Mouse (Mus musculus): ENCODE measurements around the gene Vdr. TPM values are rescaled to one million over a fixed set of nuclear protein-coding genes. Genes with fewer than 3 reads are reported as not detected.

Vdr gene
- 1.2 and 1.3 TPM in 2 replicates for polyA plus RNA-seq (2015; fragmentation: Nextera tagmentation; extraction: Ambion mirVana)

DNA sequence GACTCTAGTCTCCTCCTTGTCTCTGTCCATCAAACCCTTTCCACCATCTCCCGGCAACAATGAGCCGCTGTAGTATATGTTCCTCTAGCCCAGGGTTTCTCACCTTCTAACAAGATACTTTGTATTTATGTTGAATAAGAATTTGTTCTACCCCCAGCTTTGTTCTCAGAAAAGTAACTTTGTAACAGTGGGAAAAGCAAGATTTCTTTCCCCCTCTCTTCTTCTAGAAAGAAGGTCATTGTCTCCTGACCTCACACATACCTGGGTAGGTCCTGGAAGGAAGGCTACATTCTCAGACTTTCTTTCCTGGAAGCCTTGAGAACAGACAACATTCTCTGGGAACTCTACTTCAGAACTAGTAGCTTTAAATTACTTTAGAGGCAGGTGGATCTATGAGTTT is at the start of gene Vdr:
TSS of gene Vdr (minus strand) at position 101 of the 400 bp plus-strand sequence.
- ATAC-seq (replicated peaks; ENCODE audit: insufficient number of reproducible peaks, insufficient read depth, low FRiP score, low read depth), result no peak
- Histone ChIP-seq H3K9me3 (replicated peaks) (no peaks in the 10 kb centered on the region), H3K27ac (no peak within 1 kb of the TSS), H3K36me3 (no peaks in the 10 kb centered on the region), H3K27me3 (peaks cover 51% of the 10 kb centered on the region), H3K9ac (no peak within 1 kb of the TSS), H3K4me2 (no peak within 1 kb of the TSS), H3K4me3 (no peak within 1 kb of the TSS), H3K4me1 (replicated peaks) (peaks cover 34% of the 10 kb centered on the region)
- WGBS, result 92% methylated on average over 2 of the region's 2 CpGs

DNA sequence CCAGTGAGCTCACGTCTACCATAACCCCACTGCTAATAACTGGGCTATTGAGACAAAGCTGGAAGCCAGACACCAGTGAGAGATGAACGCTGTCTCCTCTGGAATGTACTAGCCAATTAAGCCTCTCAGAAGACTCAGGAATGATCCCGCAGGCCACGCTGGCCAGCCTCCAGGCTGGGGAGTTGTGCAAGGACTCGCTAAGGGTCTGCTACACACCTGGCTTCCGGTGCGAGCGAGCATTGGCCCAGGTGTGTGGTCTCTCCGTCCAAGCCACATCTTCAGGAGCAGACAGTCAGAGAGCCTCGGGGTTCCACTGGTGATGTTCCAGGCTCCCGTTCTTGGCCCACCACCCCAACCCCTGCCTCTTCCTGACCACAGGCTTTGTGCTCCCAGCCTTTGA is 46.0 kb upstream of the Vdr start:
- 65% methylated on average over 11 of the region's 11 CpGs for WGBS
- H3K27ac ChIP-seq, result no peak overlapping the region
- H3K9ac ChIP-seq, result no peak overlapping the region
- 0 out of 2 replicates have a peak, but pooled peaks cover 5% of the 10 kb centered on the region for H3K4me1 ChIP-seq (replicated peaks)
- H3K27me3 ChIP-seq, result peaks cover 32% of the 10 kb centered on the region
- no peak overlapping the region for H3K4me3 ChIP-seq
- H3K4me2 ChIP-seq, result no peak overlapping the region
- ATAC-seq (replicated peaks; ENCODE audit: insufficient number of reproducible peaks, insufficient read depth, low FRiP score, low read depth), result no peak
- H3K36me3 ChIP-seq, result no peaks in the 10 kb centered on the region
- no peaks in the 10 kb centered on the region for H3K9me3 ChIP-seq (replicated peaks)

DNA sequence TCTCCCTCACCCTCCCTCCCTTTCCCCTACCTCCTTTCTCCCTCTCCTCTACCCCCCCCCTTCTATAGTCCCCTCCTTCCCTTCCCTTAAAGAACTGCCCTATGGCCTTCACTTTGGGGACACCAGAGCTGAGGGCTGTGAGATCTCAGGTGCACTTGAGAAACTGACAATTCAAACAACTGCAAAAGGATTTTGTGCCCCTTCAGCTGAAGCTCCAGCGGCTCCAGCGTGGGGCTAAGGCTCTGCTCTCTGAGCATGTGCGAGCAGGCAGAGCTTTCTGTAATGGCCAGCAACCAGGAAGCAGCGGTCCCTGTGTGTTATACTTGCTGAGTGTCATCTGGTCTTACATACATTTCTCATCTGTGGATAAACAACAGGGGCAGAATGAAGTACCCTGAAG is 45.3 kb upstream of the Vdr start:
- Histone ChIP-seq H3K27me3 (peaks cover 35% of the 10 kb centered on the region), H3K9ac (no peak overlapping the region), H3K9me3 (replicated peaks) (no peaks in the 10 kb centered on the region), H3K36me3 (no peaks in the 10 kb centered on the region), H3K4me1 (replicated peaks) (0 out of 2 replicates have a peak, but pooled peaks cover 5% of the 10 kb centered on the region), H3K27ac (no peak overlapping the region), H3K4me3 (no peak overlapping the region), H3K4me2 (no peak overlapping the region)
- WGBS, result 24% methylated on average over 4 of the region's 4 CpGs
- no peak for ATAC-seq (replicated peaks; ENCODE audit: insufficient number of reproducible peaks, insufficient read depth, low FRiP score, low read depth)

DNA sequence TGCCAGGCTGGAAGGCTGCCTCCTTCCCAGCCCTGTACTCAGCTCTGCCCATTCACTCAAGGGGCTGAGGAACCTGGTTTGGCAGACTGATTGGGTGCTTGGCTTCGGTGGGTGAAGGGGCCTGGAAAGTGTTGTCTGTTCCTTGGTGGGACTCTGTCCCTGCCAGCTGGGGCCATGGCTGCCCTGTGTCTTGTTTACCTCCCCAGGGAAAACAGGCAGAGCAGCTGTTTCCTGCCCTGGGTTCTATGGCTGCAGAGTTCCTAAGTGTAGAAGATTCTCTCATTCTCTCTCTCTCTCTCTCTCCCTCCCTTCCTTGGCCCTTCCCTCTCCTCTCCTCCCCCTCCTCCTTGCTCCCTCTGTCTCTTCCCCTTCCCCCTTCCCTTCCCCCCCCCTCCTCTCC is 44.9 kb upstream of the Vdr start:
- H3K4me1 ChIP-seq (replicated peaks), result 0 out of 2 replicates have a peak, but pooled peaks cover 5% of the 10 kb centered on the region
- WGBS, result 52% methylated on average over 1 of the region's 1 CpGs
- no peak overlapping the region for H3K4me2 ChIP-seq
- no peak overlapping the region for H3K9ac ChIP-seq
- ATAC-seq (replicated peaks; ENCODE audit: insufficient number of reproducible peaks, insufficient read depth, low FRiP score, low read depth), result no peak
- no peaks in the 10 kb centered on the region for H3K36me3 ChIP-seq
- no peak overlapping the region for H3K27ac ChIP-seq
- peaks cover 39% of the 10 kb centered on the region for H3K27me3 ChIP-seq
- H3K9me3 ChIP-seq (replicated peaks), result no peaks in the 10 kb centered on the region
- H3K4me3 ChIP-seq, result no peak overlapping the region

DNA sequence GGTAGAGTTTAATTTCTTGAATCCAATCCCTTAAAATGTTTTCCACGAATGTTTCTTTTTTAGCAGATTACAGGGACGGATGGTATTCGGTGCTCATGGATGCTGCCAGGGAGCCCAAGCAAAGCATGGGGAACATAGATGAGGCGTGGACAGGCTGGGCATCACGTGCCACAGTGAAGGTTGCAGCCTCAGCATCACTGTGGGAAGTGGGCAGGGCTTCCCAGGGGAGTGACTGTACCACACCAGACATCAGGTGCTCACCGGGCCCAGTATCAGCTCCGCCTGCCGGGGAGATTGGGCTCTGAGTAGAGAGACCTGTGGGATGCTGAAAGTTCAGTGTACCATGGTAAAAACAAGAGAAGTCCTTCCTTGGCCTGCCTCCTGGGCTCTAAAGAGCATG is 44.2 kb upstream of the Vdr start:
- Histone ChIP-seq H3K9ac (no peak overlapping the region), H3K36me3 (no peaks in the 10 kb centered on the region), H3K4me1 (replicated peaks) (0 out of 2 replicates have a peak, but pooled peaks cover 5% of the 10 kb centered on the region), H3K4me2 (no peak overlapping the region), H3K4me3 (no peak overlapping the region), H3K27ac (no peak overlapping the region), H3K27me3 (peaks cover 45% of the 10 kb centered on the region), H3K9me3 (replicated peaks) (no peaks in the 10 kb centered on the region)
- no peak for ATAC-seq (replicated peaks; ENCODE audit: insufficient number of reproducible peaks, insufficient read depth, low FRiP score, low read depth)
- 79% methylated on average over 8 of the region's 8 CpGs for WGBS

DNA sequence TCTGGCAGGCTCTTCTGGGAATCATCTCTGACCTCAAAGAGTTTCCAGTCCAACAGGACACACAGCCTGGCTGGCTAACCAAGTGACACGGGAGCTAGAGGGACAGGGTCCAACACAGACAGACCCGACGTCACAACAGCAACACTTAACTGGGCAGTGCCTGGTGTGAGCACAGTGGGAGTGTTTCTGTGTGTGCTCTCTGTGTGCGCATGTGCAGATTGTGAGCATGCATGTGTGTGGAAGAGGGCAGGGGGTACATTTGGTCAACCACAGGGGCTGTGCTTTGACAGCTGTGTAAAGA is 42.4 kb upstream of the Vdr start:
- WGBS, result 70% methylated on average over 4 of the region's 4 CpGs
- Histone ChIP-seq H3K9ac (no peak overlapping the region), H3K4me1 (replicated peaks) (0 out of 2 replicates have a peak, but pooled peaks cover 5% of the 10 kb centered on the region), H3K9me3 (replicated peaks) (no peaks in the 10 kb centered on the region), H3K4me3 (no peak overlapping the region), H3K4me2 (no peak overlapping the region), H3K27ac (no peak overlapping the region), H3K36me3 (no peaks in the 10 kb centered on the region), H3K27me3 (peaks cover 56% of the 10 kb centered on the region)
- no peak for ATAC-seq (replicated peaks; ENCODE audit: insufficient number of reproducible peaks, insufficient read depth, low FRiP score, low read depth)

DNA sequence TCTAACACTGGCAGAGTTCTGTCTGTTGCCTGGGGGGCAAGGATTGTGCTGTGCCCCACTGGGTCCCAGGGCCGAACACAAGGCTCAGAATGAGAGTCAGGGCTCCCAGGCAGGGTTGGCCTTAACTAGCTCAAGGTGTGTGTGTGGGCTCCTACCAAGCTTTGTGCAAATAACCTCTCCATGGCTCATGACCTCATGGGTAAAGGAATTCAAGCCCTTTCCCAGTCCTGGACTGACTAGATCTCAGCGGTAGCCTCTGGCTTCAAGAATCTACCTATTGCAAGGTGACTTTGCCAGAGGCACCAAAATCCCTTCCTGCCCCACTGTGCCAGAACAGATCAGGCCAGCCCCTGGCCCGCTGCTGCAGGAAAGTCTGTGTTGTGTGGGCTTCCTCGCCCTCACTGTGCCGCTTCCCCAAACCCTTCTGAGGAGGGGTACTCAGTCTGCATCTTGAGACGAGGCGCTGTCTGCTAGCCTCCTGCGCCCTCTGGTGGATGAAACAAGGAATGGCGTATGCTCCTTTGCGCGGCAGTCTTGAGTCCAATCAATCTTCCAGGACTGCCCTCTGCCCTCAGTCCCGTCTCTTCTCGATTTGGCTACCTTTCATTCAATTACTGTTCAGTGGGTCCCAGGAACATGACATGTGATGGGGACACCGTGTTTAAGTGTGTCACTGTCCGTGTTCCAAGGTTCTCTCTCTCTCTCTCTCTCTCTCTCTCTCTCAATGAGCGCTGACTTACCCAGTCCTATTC is 41.9 kb upstream of the Vdr start:
- H3K4me1 ChIP-seq (replicated peaks), result 0 out of 2 replicates have a peak, but pooled peaks cover 5% of the 10 kb centered on the region
- ATAC-seq (replicated peaks; ENCODE audit: insufficient number of reproducible peaks, insufficient read depth, low FRiP score, low read depth), result no peak; the same call in 1 of the 2 replicates
- WGBS, result 15% methylated on average over 16 of the region's 16 CpGs
- no peak overlapping the region for H3K27ac ChIP-seq
- no peak overlapping the region for H3K9ac ChIP-seq
- H3K4me3 ChIP-seq, result no peak overlapping the region
- no peaks in the 10 kb centered on the region for H3K9me3 ChIP-seq (replicated peaks)
- H3K27me3 ChIP-seq, result peaks cover 56% of the 10 kb centered on the region
- no peak overlapping the region for H3K4me2 ChIP-seq
- no peaks in the 10 kb centered on the region for H3K36me3 ChIP-seq

DNA sequence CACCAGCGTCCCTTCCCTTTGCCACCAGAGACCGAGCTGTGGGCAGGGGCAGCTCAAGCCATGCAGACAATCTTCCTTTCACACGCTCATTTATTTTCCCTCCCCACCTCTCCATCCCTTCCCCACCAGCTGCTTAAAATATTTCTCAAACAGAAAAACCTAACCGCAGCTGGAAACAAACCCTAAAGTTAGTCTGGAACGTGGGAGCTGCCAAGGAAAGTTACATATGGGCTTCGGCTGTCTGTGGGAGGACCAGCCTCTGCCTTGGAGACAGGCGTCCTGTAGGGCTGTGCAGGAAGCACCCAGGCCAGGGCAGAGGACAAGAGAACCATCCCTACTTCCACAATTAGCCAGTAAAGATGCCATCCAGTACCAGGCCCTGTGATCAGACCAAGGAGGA is 39.8 kb upstream of the Vdr start:
- Histone ChIP-seq H3K9ac (no peak overlapping the region), H3K27ac (no peak overlapping the region), H3K4me3 (no peak overlapping the region), H3K36me3 (no peaks in the 10 kb centered on the region), H3K27me3 (peaks cover 60% of the 10 kb centered on the region), H3K4me2 (no peak overlapping the region), H3K9me3 (replicated peaks) (no peaks in the 10 kb centered on the region), H3K4me1 (replicated peaks) (0 out of 2 replicates have a peak, but pooled peaks cover 5% of the 10 kb centered on the region)
- 61% methylated on average over 7 of the region's 7 CpGs for WGBS
- ATAC-seq (replicated peaks; ENCODE audit: insufficient number of reproducible peaks, insufficient read depth, low FRiP score, low read depth), result no peak

DNA sequence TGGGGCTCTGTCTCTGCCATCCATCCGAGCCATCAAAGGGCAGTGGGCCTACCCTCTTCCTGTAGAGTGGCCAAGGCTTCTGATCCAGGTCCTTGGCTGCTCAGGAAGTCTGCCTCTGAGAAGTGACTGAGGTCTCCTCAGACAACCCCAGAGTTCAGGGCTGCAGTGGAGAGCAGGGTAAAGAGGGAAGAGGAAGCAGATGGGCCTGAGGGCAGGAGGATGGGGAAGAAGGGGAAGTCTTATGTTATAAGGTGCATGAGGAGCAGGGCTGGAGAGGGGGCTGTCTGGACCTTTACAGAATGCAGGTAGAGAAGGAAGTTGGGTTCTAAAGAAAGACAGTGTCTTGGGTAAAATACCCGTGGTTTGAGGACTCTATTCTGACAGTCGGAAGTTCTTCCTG is 39.3 kb upstream of the Vdr start:
- Histone ChIP-seq H3K4me3 (no peak overlapping the region), H3K27ac (no peak overlapping the region), H3K4me2 (no peak overlapping the region), H3K9ac (no peak overlapping the region), H3K9me3 (replicated peaks) (no peaks in the 10 kb centered on the region), H3K4me1 (replicated peaks) (0 out of 2 replicates have a peak, but pooled peaks cover 5% of the 10 kb centered on the region), H3K36me3 (no peaks in the 10 kb centered on the region), H3K27me3 (peaks cover 58% of the 10 kb centered on the region)
- WGBS, result 64% methylated on average over 3 of the region's 3 CpGs
- ATAC-seq (replicated peaks; ENCODE audit: insufficient number of reproducible peaks, insufficient read depth, low FRiP score, low read depth), result no peak

DNA sequence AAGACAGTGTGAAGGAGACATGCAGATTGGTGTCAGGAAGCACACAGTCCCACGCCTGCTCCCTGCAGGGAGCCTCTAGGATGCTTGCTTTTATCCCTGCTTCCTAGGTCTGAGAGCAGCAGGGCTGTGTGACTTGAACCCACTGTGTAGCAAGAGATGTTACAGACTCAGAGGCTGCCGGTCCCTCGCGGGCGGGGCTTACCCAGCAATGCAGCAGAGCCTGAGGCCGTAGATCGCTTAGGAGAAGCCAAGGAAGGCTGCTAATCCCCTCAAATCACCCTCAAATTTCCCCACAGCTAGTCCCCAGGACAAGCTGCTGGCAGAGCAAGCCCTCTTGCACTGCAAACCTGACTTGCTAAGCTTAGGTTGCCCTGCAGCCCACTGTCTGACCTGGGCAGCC is 38.3 kb upstream of the Vdr start:
- Histone ChIP-seq H3K27ac (no peak overlapping the region), H3K9ac (no peak overlapping the region), H3K4me2 (no peak overlapping the region), H3K4me3 (no peak overlapping the region), H3K9me3 (replicated peaks) (no peaks in the 10 kb centered on the region), H3K36me3 (no peaks in the 10 kb centered on the region), H3K27me3 (peaks cover 52% of the 10 kb centered on the region), H3K4me1 (replicated peaks) (0 out of 2 replicates have a peak, but pooled peaks cover 5% of the 10 kb centered on the region)
- 56% methylated on average over 7 of the region's 7 CpGs for WGBS
- ATAC-seq (replicated peaks; ENCODE audit: insufficient number of reproducible peaks, insufficient read depth, low FRiP score, low read depth), result no peak

DNA sequence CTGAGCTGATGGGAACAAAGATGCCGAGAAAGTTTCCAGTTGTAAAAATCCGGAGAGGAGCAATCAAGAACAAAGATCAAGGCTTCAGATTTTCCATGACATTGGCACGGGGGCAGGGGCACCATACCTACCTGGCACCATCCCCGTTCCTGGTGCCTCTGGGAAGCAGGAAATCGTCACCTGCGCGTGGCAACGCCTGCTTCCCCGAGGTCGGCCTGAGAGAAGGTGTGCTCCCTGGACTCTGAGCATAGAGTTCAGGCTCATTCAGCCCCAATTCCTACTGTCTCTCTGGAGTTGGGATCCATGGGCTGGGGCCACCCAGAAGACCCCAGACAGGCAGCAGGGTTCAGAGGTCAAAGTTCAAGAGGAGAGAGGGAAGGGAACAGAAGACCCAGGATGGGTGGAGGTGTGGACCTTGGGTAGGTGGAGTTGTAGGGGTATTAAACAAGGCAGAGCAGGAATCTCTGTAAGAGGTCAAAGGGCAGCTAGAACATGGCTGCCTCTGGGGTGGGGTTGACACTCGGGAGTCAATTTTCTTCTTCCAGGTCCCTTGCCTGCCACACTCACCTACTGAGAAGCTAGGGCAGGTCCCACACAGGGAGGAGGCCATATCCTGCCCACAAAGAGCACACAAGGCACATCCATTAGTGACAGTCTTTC is 35.4 kb upstream of the Vdr start:
- no peaks in the 10 kb centered on the region for H3K4me1 ChIP-seq (replicated peaks)
- no peak overlapping the region for H3K27ac ChIP-seq
- H3K4me2 ChIP-seq, result no peak overlapping the region
- H3K4me3 ChIP-seq, result no peak overlapping the region
- H3K9me3 ChIP-seq (replicated peaks), result no peaks in the 10 kb centered on the region
- no peaks in the 10 kb centered on the region for H3K36me3 ChIP-seq
- ATAC-seq (replicated peaks; ENCODE audit: insufficient number of reproducible peaks, insufficient read depth, low FRiP score, low read depth), result no peak
- H3K9ac ChIP-seq, result no peak overlapping the region
- H3K27me3 ChIP-seq, result peaks cover 30% of the 10 kb centered on the region
- WGBS, result 70% methylated on average over 10 of the region's 11 CpGs
